Mouse (Mus musculus) kidney, embryonic 16.5 days (tissue): ENCODE data around the gene Gm49355. TPM values are rescaled to one million over a fixed set of nuclear protein-coding genes. Genes with fewer than 3 reads are reported as not detected.

ENCODE experiments used
- ATAC-seq: fragments of 200-750 bp; cut with Nextera tagmentation; 2 replicates; pipeline ENCODE4 v1.8.0; 2017; ENCODE audit warnings: moderate TSS enrichment; ENCODE audit not compliant: low FRiP score, low TSS enrichment
- H3K27ac ChIP-seq: fragments of 300-500 bp; sonication (generic); 2 replicates; pipeline ENCODE4 v1.5.1; 2014; ENCODE audit warnings: low read length
- H3K27me3 ChIP-seq: fragments of 300-500 bp; sonication (generic); 2 replicates; pipeline ENCODE4 v1.6.1; 2014; ENCODE audit warnings: low read length, control low read depth, mixed read lengths; ENCODE audit not compliant: insufficient read depth
- H3K36me3 ChIP-seq: fragments of 300-500 bp; sonication (generic); 2 replicates; pipeline ENCODE4 v1.6.1; 2014; ENCODE audit warnings: low read length, control low read depth, mixed read lengths; ENCODE audit not compliant: insufficient read depth
- H3K4me1 ChIP-seq: fragments of 300-500 bp; sonication (generic); 2 replicates; pipeline ENCODE4 v1.6.1; 2014; ENCODE audit warnings: low read length, control low read depth, mixed read lengths; ENCODE audit not compliant: insufficient read depth
- H3K4me2 ChIP-seq: fragments of 300-500 bp; sonication (generic); replicated peaks from 2 replicates; pipeline ENCODE4 v1.6.1; 2014; ENCODE audit warnings: low read depth, low read length
- H3K4me3 ChIP-seq: fragments of 300-500 bp; sonication (generic); 2 replicates; pipeline ENCODE4 v1.5.1; 2014; ENCODE audit warnings: mild to moderate bottlenecking, low read length
- H3K9ac ChIP-seq: fragments of 300-500 bp; sonication (generic); replicated peaks from 2 replicates; pipeline ENCODE4 v1.6.1; 2014; ENCODE audit warnings: low read length
- H3K9me3 ChIP-seq: fragments of 300-500 bp; sonication (generic); 2 replicates; pipeline ENCODE4 v1.6.1; 2016; ENCODE audit warnings: low read length, control low read depth
- WGBS: fragments of 180-500 bp; shearing (Covaris S2); extraction: QIAGEN DNeasy Blood & Tissue Kit; methylation state at CpG from one replicate; pipeline ENCODE4 v1.1.7; 2014; 5-methylcytosine and 5-hydroxymethylcytosine counted together
- polyA plus RNA-seq: library from polyadenylated mRNA; unstranded; fragments of >200 nt; fragmentation: Nextera tagmentation; extraction: Ambion mirVana; gene quantifications from 2 replicates; pipeline ENCODE4 v1.2.1, GENCODE M21; 2015

Gm49355 gene
- polyA plus RNA-seq, 1 experiment from 2014 or later: 0.24 TPM

DNA sequence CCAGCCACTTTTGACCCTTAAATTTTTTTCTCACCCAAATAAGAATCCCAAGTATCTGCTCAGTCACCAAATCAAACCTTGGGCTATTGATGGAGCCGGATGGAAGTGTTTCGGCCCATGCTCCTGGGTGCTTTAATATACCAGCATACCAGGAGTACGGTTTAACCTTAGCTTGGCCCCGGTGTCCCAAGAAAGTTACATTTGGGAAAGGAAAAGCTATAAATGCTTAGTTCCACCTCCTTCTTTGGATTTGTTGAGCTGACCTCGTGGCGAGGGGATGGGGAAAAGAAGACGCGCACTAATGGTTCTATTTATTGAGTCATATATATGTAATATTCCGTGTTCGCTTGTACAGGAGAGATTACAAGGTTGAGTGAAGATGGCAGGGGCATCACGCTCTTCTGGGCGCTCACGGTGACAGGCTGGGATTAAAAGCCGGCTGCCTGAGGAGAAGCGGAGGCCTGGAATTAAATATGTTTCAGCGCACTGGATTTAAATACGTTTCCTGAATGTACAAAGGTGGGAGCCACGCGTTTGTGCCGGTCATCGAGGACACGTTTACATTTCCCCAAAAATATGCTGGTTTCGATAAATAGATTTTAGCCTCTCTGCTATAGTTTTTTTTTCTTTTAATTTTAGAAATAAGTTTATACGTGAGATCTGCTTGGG is 58.1 kb downstream of the Gm49355 start:
- Histone ChIP-seq H3K27ac (no peak overlapping the region), H3K27me3 (peaks cover 97% of the 10 kb centered on the region), H3K36me3 (no peaks in the 10 kb centered on the region), H3K9ac (no peak overlapping the region), H3K4me2 (no peak overlapping the region), H3K9me3 (no peaks in the 10 kb centered on the region), H3K4me1 (peaks cover 23% of the 10 kb centered on the region), H3K4me3 (no peak overlapping the region)
- 2% methylated on average over 24 of the region's 24 CpGs for WGBS
- no peak for ATAC-seq

DNA sequence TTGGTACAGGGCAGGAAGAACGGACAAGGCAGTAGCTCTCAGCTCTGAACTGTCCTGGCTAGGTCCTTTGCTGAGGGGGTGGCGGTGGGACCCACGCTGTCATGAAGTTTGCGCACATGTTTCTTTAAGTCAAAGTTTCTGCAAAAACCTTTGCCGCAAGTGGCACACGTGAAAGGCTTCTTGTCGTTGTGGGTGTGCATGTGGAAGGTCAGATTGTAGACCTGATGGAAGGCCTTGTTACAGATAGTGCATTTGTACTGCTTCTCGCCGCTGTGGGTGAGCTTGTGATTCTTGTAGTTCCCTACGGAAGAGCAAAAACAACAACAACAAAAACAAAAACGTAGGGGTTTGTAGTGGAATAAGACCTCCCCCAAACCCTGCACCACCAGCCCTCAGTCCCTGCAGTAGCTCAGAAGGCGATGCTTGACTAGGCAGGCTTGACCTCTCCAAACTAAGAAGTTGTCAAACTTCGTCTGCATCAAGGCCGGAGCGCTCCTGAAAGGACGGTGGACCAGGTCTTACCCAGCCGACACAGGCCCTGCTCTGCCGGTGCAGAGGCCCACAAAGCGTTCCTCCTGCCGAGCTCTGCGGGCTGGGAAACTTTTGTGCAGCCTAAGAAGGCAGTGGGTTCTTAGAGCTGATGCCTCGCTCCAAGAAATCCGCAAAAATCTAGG is 58.8 kb downstream of the Gm49355 start:
- no peak overlapping the region for H3K9ac ChIP-seq
- H3K4me3 ChIP-seq: no peak overlapping the region
- H3K27ac ChIP-seq: no peak overlapping the region
- H3K27me3 ChIP-seq: peaks cover 97% of the 10 kb centered on the region
- no peaks in the 10 kb centered on the region for H3K9me3 ChIP-seq
- no peaks in the 10 kb centered on the region for H3K36me3 ChIP-seq
- peaks cover 23% of the 10 kb centered on the region for H3K4me1 ChIP-seq
- no peak for ATAC-seq
- no peak overlapping the region for H3K4me2 ChIP-seq
- WGBS: 2% methylated on average over 23 of the region's 23 CpGs

DNA sequence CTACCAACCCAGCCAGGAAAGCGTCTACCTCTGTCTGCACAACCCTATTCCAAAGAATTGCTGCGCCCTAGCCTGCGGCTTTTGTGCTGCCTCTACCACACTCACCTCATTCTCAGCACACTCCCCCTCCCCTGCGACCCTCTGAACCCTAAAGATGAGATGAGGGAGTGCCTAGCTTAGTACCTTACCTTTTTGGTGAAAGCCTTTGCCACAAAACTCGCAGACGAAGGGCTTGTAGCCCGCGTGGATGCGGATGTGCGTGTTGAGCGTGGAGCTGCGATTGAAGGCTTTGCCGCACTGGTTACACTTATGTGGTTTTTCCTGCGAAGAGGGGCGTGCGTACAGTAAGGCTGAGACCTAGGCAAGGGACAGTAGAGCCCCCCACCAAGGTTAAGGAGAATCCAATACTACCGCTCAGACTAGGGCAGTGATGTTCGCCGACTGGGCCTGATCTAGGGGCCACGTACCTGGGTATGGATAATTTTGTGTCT is 59.7 kb downstream of the Gm49355 start:
- Histone ChIP-seq H3K4me2 (no peak overlapping the region), H3K4me1 (peaks cover 23% of the 10 kb centered on the region), H3K27me3 (peaks cover 97% of the 10 kb centered on the region), H3K4me3 (no peak overlapping the region), H3K36me3 (no peaks in the 10 kb centered on the region), H3K9me3 (no peaks in the 10 kb centered on the region), H3K9ac (no peak overlapping the region), H3K27ac (no peak overlapping the region)
- WGBS: 2% methylated on average over 20 of the region's 20 CpGs
- ATAC-seq: no peak

DNA sequence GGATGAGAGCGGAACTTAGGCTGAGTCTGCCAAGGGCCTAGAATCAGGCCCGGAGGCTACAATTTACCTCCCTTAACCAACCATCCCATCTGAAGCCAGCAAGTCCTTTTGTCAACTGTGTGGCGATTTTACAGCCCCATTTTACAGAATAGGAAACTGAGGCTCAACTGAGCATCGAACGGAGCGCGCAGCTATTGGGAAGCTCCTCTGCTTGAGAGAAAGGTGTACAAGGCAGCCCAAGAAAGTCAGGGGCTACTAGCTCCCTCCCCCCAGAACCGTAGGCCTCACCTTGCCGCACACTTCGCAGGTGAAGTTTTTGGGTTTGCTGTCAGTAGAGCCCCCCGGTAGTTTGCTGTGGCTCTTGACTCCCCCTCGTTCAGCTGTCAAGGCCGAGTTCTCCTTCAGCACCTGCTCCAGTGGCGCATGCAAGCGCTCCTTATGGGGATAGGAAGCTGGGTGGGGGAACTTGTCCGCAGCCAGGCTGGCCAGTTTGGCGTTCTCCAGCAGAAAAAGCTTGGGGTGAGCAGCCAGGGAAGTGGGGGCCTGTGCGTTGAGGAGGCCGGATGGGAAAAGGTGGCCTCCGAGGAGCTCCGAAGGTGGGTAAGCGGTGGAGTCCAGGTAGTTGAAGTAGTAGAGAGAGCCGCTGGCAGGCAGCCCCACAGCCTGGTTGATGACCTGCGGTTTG is 60.4 kb downstream of the Gm49355 start:
- Histone ChIP-seq H3K9ac (no peak overlapping the region), H3K9me3 (no peaks in the 10 kb centered on the region), H3K36me3 (no peaks in the 10 kb centered on the region), H3K4me3 (peak overlapping the region; percentile 26), H3K27me3 (peaks cover 98% of the 10 kb centered on the region), H3K27ac (no peak overlapping the region), H3K4me1 (peaks cover 23% of the 10 kb centered on the region), H3K4me2 (peak overlapping the region; percentile 40; the same call in 1 of the 2 replicates)
- no peak for ATAC-seq
- WGBS: 3% methylated on average over 24 of the region's 24 CpGs

GRCm38 (mm10) chr14:12344746-12345240 is 61.0 kb downstream of the Gm49355 start:
- Histone ChIP-seq H3K4me1 (peaks cover 23% of the 10 kb centered on the region), H3K36me3 (no peaks in the 10 kb centered on the region), H3K9ac (no peak overlapping the region), H3K27ac (no peak overlapping the region), H3K4me3 (peak overlapping the region; percentile 26), H3K27me3 (peaks cover 98% of the 10 kb centered on the region), H3K4me2 (peak overlapping the region; percentile 40), H3K9me3 (no peaks in the 10 kb centered on the region)
- WGBS: under 1% methylated on average over 39 of the region's 39 CpGs
- ATAC-seq: peak; percentile 46; the same call in 1 of the 2 replicates

- peak overlapping the region; percentile 40 for H3K4me2 ChIP-seq
- under 1% methylated on average over 40 of the region's 40 CpGs for WGBS
- H3K27ac ChIP-seq: no peak overlapping the region
- H3K4me3 ChIP-seq: peak overlapping the region; percentile 26
- ATAC-seq: no peak
- H3K27me3 ChIP-seq: peaks cover 98% of the 10 kb centered on the region
- H3K4me1 ChIP-seq: peaks cover 23% of the 10 kb centered on the region
- H3K9me3 ChIP-seq: no peaks in the 10 kb centered on the region
- no peaks in the 10 kb centered on the region for H3K36me3 ChIP-seq
- H3K9ac ChIP-seq: no peak overlapping the region
Observed at GRCm38 (mm10) chr14:12345241-12345921, 61.6 kb downstream of the Gm49355 start.

GRCm38 (mm10) chr14:12346011-12346864 is 62.5 kb downstream of the Gm49355 start:
- no peak for ATAC-seq
- H3K36me3 ChIP-seq: no peaks in the 10 kb centered on the region
- H3K9me3 ChIP-seq: no peaks in the 10 kb centered on the region
- H3K9ac ChIP-seq: no peak overlapping the region
- no peak overlapping the region for H3K27ac ChIP-seq
- H3K27me3 ChIP-seq: peaks cover 99% of the 10 kb centered on the region
- H3K4me2 ChIP-seq: peak overlapping the region; percentile 32
- H3K4me1 ChIP-seq: peaks cover 20% of the 10 kb centered on the region
- under 1% methylated on average over 50 of the region's 50 CpGs for WGBS
- H3K4me3 ChIP-seq: peak overlapping the region; percentile 18

- no peak overlapping the region for H3K27ac ChIP-seq
- H3K36me3 ChIP-seq: no peaks in the 10 kb centered on the region
- peaks cover 18% of the 10 kb centered on the region for H3K4me1 ChIP-seq
- no peak for ATAC-seq
- no peak overlapping the region for H3K9ac ChIP-seq
- peak overlapping the region; percentile 32 for H3K4me2 ChIP-seq
- H3K27me3 ChIP-seq: peaks cover 98% of the 10 kb centered on the region
- under 1% methylated on average over 26 of the region's 26 CpGs for WGBS
- peak overlapping the region; percentile 18 for H3K4me3 ChIP-seq
- H3K9me3 ChIP-seq: no peaks in the 10 kb centered on the region
Observed at GRCm38 (mm10) chr14:12346865-12347600, 63.3 kb downstream of the Gm49355 start.
